Mouse (Mus musculus) liver, postnatal 0 days (tissue): ENCODE results near the gene Gna12. TPM values are rescaled to one million over a fixed set of nuclear protein-coding genes. Genes with fewer than 3 reads are reported as not detected.

Experiments used
- ATAC-seq: fragments of 200-750 bp; cut with Nextera tagmentation; 2 replicates; pipeline ENCODE4 v1.8.0; 2017; ENCODE audit warnings: mild to moderate bottlenecking, moderate library complexity
- DNase-seq: peaks from one replicate; pipeline ENCODE4 v3.0.0-alpha.2; 2016
- H3K27ac ChIP-seq: fragments of 300-500 bp; sonication (generic); 2 replicates; pipeline ENCODE4 v1.5.1; 2014; ENCODE audit warnings: antibody characterized with exemption, moderate library complexity, mild to moderate bottlenecking, low read depth
- H3K27me3 ChIP-seq: fragments of 300-500 bp; sonication (generic); 2 replicates; pipeline ENCODE4 v1.6.1; 2014; ENCODE audit warnings: low read length, control low read depth, mixed read lengths; ENCODE audit not compliant: insufficient read depth
- H3K36me3 ChIP-seq: fragments of 300-500 bp; sonication (generic); replicated peaks from 2 replicates; pipeline ENCODE4 v1.6.1; 2014; ENCODE audit warnings: mild to moderate bottlenecking, control low read depth, low read length, moderate library complexity, mixed read lengths; ENCODE audit not compliant: insufficient read depth
- H3K4me1 ChIP-seq: fragments of 300-500 bp; sonication (generic); 2 replicates; pipeline ENCODE4 v1.6.1; 2014; ENCODE audit warnings: antibody characterized with exemption, mild to moderate bottlenecking, control low read depth; ENCODE audit not compliant: insufficient read depth
- H3K4me2 ChIP-seq: fragments of 300-500 bp; sonication (generic); 2 replicates; pipeline ENCODE4 v1.6.1; 2014; ENCODE audit warnings: low read depth, mild to moderate bottlenecking, low read length, moderate library complexity, mixed read lengths
- H3K4me3 ChIP-seq: fragments of 300-500 bp; sonication (generic); 2 replicates; pipeline ENCODE4 v1.5.1; 2014; ENCODE audit warnings: low read depth, low read length
- H3K9ac ChIP-seq: fragments of 300-500 bp; sonication (generic); replicated peaks from 2 replicates; pipeline ENCODE4 v1.6.1; 2014; ENCODE audit warnings: mild to moderate bottlenecking, moderate library complexity
- H3K9me3 ChIP-seq: fragments of 300-500 bp; sonication (generic); 2 replicates; pipeline ENCODE4 v1.6.1; 2016; ENCODE audit warnings: mild to moderate bottlenecking, control low read depth, low read length, mixed read lengths
- CTCF ChIP-seq: sonication (generic); IDR thresholded peaks from 2 replicates; pipeline ENCODE4 v1.5.1; 2016; ENCODE audit warnings: antibody characterized with exemption, low read depth
- EP300 ChIP-seq: IDR thresholded peaks from 2 replicates; pipeline ENCODE4 v1.6.1; 2016; ENCODE audit warnings: antibody characterized with exemption, low read depth, mild to moderate bottlenecking
- WGBS: fragments of 180-500 bp; shearing (Covaris S2); extraction: QIAGEN DNeasy Blood & Tissue Kit; methylation state at CpG from one replicate; pipeline ENCODE4 v1.1.7; 2014; ENCODE audit not compliant: insufficient replicate concordance; 5-methylcytosine and 5-hydroxymethylcytosine counted together
- polyA plus RNA-seq: library from polyadenylated mRNA; unstranded; fragments of >200 nt; fragmentation: Nextera tagmentation; extraction: Ambion mirVana; gene quantifications from 2 replicates; pipeline ENCODE4 v1.2.1, GENCODE M21; 2015

Gene Gna12
- polyA plus RNA-seq, 1 experiment from 2014 or later, result 12.7 TPM

DNA sequence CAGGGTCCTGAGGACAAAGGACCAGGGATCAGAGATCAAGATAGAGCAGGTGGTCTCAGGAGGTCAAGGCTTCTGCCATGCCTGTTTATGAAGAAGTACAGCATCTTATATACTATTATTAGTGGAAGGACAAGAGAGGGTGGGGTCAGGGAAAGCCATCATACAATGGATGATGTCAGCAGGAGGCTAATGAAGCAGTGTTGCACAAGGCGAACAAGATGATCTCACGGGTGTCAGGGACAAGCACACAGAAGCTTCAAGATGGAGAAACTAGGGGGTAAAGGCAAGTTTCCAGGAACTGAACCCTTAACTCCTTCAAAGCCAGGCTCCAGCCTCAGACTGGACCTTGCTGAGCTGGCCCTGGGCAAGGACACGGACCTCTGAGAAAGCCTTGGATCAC, 108.1 kb downstream of the Gna12 start:
- Histone ChIP-seq H3K27me3 (no peaks in the 10 kb centered on the region), H3K4me2 (no peak overlapping the region), H3K36me3 (peaks cover 14% of the 10 kb centered on the region), H3K9ac (no peak overlapping the region), H3K9me3 (no peaks in the 10 kb centered on the region), H3K27ac (no peak overlapping the region), H3K4me1 (no peaks in the 10 kb centered on the region), H3K4me3 (no peak overlapping the region)
- no peak for TF ChIP-seq EP300
- no peak for TF ChIP-seq CTCF
- no peak for DNase-seq
- 62% methylated on average over 3 of the region's 3 CpGs for WGBS
- ATAC-seq, result no peak

- no peaks in the 10 kb centered on the region for H3K9me3 ChIP-seq
- H3K9ac ChIP-seq, result no peak overlapping the region
- no peaks in the 10 kb centered on the region for H3K4me1 ChIP-seq
- TF ChIP-seq CTCF (no peak), EP300 (no peak)
- H3K36me3 ChIP-seq, result peaks cover 21% of the 10 kb centered on the region
- H3K4me3 ChIP-seq, result no peak overlapping the region
- H3K27ac ChIP-seq, result no peak overlapping the region
- no peaks in the 10 kb centered on the region for H3K27me3 ChIP-seq
- WGBS, result 43% methylated on average over 7 of the region's 7 CpGs
- no peak overlapping the region for H3K4me2 ChIP-seq
- ATAC-seq (no peak), DNase-seq (no peak)
Observed at GRCm38 (mm10) chr5:140720773-140721172, 109.5 kb downstream of the Gna12 start.

GRCm38 (mm10) chr5:140711040-140711439, 119.2 kb downstream of the Gna12 start:
- Histone ChIP-seq H3K27me3 (no peaks in the 10 kb centered on the region), H3K36me3 (peaks cover 52% of the 10 kb centered on the region), H3K27ac (no peak overlapping the region), H3K4me3 (no peak overlapping the region), H3K9ac (no peak overlapping the region), H3K4me2 (no peak overlapping the region), H3K9me3 (no peaks in the 10 kb centered on the region), H3K4me1 (peaks cover 2% of the 10 kb centered on the region)
- TF ChIP-seq EP300, result no peak
- no peak for TF ChIP-seq CTCF
- DNase-seq (no peak), ATAC-seq (no peak)
- 77% methylated on average over 5 of the region's 5 CpGs for WGBS

DNA sequence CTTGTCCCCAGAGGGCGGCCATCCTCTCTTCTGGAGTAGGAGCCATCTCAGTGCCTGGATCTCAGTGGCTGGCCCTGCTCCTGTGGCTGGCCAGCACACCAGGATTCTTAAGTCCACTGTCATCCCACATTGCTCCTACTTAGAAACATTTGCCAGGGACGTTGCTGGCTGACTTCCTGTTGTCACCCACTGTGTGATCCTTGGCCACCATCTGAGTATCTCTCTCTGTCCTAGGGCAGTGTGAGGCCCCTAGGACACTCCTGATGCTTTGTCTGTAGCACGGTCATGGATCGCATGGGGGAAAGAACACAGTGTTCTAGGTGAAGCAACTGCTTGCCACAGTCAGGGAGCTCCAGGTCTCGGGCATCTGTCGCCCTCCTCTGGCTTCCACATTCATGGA, 119.9 kb downstream of the Gna12 start:
- TF ChIP-seq CTCF (no peak), EP300 (no peak)
- H3K4me1 ChIP-seq, result peaks cover 10% of the 10 kb centered on the region
- ATAC-seq (no peak), DNase-seq (no peak)
- H3K27ac ChIP-seq, result no peak overlapping the region
- no peak overlapping the region for H3K9ac ChIP-seq
- no peaks in the 10 kb centered on the region for H3K9me3 ChIP-seq
- H3K4me2 ChIP-seq, result no peak overlapping the region
- H3K4me3 ChIP-seq, result no peak overlapping the region
- 87% methylated on average over 6 of the region's 6 CpGs for WGBS
- H3K36me3 ChIP-seq, result peaks cover 48% of the 10 kb centered on the region
- H3K27me3 ChIP-seq, result no peaks in the 10 kb centered on the region

Other genes with a start within 250 kb of the Gna12 start
- gene Lfng, start 223.1 kb downstream of the Gna12 start, polyA plus RNA-seq, result 5.0 and 5.9 TPM in 2 replicates
- gene Ttyh3, start 181.4 kb downstream of the Gna12 start, polyA plus RNA-seq, result 5.2 and 6.5 TPM in 2 replicates
- gene Iqce, start 128.1 kb downstream of the Gna12 start, polyA plus RNA-seq, result 3.6 and 4.2 TPM in 2 replicates
- 4.7 and 4.9 TPM in 2 replicates for gene Brat1, start 125.4 kb downstream of the Gna12 start, polyA plus RNA-seq
- 2.1 and 2.2 TPM in 2 replicates for gene Amz1, start 106.3 kb downstream of the Gna12 start, polyA plus RNA-seq
- 0.36 and 0.46 TPM in 2 replicates for gene Card11, start 170.2 kb upstream of the Gna12 start, polyA plus RNA-seq